Mouse (Mus musculus): ENCODE measurements at regions not wholly inside any gene's neighbourhood (a gene's known extent, or its start where the extent isn't known, plus 50 kb on each side); places are given as distances from the start of the nearest gene placed in this dataset.

DNA sequence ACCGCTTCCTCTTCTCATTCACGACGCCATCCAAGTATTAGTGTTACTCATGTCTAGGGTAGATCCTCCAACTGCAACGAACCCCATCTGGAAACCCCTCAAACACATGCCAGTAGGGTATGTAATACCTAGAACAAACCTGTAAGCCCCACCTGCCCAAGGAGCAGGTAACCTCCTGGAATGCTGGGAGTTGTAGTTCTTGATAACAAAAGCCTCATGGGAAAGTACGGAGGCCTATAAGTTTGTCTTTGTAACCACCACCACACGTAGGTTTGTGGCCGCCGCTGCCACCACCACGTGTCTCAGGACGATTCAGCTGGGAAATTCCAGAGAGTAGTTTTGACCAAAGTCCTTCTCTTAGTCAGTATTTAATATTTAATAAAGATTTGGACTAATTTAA lies 107.4 kb upstream of the Unc5b start:
- no peak for TF ChIP-seq CTCF (IDR thresholded peaks at IDR 0.05; ENCODE audit: borderline replicate concordance, insufficient read depth, low read length)
- TF ChIP-seq POLR2A (IDR thresholded peaks at IDR 0.05; ENCODE audit: low read depth, low read length), result no peak
